Mouse (Mus musculus): ENCODE results near the gene Rmnd5b. TPM values are rescaled to one million over a fixed set of nuclear protein-coding genes. Genes with fewer than 3 reads are reported as not detected.
"Not testable (repeated sequence)": the region's sequence is repeated elsewhere in the genome, so short reads cannot be mapped to it uniquely, and the experiment has no call there.

Rmnd5b gene
- total RNA-seq, 2 experiments from 2014 or later: 59.9 to 60.3 TPM

DNA sequence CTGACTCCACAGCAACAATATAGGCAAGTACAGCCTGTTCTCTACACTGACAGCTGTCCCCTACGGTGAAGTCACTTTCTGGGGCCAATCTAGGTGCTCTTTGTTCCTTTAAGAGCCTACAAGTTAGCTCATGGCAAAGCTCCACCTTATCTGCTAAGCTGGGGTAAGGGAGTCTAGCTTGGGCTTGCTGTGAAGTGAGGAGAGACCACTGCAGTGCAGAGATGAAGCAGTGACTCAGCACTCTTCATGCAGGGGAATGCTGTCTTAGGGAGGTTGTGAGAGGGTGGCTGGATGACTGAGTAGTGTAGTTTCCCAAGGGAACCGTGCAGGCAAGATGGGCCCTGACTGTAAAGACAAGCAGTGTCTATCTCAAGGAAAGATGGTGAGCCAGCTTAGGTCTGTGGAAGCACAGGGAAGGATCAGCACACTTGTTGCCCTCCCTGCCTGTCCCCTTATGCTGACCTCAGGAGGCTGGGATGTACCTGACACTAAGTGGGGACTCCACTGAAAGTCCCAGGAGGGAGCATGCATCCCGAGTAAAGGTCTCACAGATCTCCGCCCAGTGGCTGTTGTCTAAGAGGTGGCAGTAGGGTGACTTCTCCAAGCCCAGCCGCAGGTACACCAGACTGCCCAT is 10.4 kb downstream of the Rmnd5b start:
- no peak for DNase-seq (ENCODE audit: low spot score in 2 of 2)

- peak; percentile 76 to 85 for DNase-seq (ENCODE audit: low spot score in 2 of 2)
Observed at GRCm38 (mm10) chr11:51622971-51623491, 12.7 kb downstream of the Rmnd5b start.

DNA sequence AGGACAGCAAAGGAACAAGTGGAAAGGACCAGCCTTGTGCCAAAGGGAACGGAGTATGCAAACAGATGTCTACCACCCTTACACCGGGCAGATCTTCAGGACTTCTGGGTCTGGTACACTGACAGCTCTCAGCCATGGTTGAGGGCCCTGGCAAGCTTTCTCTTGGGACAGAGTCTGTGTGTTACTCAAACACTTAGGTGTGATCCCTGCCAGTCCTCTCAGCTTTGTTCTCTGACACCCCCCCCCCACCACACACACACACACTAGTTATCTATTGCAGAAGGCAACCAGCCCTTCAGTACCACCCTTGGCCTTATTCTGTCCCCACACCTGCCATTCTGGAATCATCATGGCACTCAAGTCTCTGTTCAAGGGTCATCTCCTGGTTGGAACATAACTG is 13.9 kb downstream of the Rmnd5b start:
- DNase-seq (ENCODE audit: low spot score in 2 of 2): no peak

DNA sequence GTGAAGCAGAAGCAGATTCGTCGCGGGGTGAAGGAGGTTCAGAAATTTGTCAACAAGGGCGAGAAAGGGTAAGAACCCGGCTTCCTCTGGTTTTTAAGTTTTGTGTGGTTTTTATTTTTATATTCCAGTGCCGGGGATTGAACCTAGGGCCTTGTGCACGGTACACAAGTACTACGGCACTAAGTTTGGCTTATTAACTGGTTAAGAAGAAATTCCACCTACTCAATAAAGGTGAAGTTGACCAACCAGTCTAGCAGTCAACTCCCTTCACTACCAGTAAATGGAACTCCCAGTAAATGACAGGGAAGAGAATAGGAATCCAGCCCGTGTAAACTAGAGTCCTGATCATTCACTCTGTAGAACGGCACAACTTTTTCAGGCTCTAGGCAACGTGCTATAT is 15.6 kb downstream of the Rmnd5b start:
- DNase-seq (ENCODE audit: low spot score in 2 of 2): no peak

DNA sequence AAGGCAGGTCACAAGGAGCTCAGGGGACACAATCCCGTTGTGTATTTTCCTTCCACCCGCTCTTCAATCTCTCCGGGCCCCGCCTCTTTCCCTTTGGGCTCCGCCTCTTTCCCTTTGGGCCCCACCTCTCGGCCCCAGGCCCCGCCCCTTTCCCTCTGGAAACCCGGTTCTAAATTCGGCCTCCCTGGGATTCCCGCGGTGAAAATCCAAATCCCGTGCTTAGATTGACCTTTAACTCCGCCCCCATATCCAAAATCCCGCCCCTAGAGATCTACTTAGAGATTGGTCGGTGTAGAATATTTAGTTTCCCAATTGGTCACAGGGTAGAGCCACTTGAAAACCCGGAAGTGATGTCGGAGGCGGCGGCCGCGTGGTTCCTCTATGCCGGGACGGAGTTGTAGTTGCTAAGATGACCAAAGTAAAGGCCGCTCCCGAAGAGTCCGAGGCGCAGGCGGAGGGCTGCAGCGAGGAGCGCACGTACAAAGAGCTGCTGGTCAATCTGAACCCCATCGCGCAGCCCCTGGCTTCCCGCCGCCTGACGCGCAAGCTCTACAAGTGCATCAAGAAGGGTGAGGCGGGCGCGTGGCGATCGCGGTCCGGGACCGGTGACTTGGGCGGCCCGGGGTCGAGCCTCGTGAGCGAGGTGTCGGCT is 16.2 kb downstream of the Rmnd5b start, which contains the start of gene Nhp2:
Nhp2 (plus strand) TSS at position 327 of the 652 bp plus-strand sequence.
- DNase-seq (ENCODE audit: low spot score in 2 of 2): peak; percentile 82 to 87

DNA sequence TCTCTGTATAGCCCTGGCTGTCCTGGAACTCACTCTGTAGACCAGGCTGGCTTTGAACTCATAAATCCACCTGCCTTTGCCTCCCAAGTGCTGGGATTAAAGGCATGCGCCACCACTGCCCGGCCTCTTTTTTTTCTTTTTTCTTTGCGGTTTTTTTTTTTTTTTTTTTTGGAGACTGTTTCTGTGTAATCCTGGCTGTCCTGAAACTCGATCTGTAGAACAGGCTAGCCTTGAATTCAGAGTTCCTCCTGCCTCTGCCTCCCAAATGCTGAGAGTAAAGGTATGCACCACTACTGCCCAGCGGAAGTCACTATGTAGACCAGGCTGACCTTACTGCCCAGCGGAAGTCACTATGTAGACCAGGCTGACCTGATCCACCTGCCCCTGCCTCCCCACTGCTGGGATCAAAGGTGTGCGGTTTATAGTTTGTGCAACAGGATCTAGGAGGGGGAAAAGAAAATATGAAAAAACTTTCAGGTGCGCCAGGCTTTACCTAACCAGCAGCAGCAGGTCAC is 16.7 kb downstream of the Rmnd5b start:
- DNase-seq (ENCODE audit: low spot score in 2 of 2): no peak

- DNase-seq (ENCODE audit: low spot score in 2 of 2): peak; percentile 71 to 79
Observed at GRCm38 (mm10) chr11:51617693-51618092, 18.0 kb downstream of the Rmnd5b start.

- DNase-seq (ENCODE audit: low spot score in 2 of 2): not testable (repeated sequence)
Observed at GRCm38 (mm10) chr11:51616113-51616512, 19.6 kb downstream of the Rmnd5b start.

DNA sequence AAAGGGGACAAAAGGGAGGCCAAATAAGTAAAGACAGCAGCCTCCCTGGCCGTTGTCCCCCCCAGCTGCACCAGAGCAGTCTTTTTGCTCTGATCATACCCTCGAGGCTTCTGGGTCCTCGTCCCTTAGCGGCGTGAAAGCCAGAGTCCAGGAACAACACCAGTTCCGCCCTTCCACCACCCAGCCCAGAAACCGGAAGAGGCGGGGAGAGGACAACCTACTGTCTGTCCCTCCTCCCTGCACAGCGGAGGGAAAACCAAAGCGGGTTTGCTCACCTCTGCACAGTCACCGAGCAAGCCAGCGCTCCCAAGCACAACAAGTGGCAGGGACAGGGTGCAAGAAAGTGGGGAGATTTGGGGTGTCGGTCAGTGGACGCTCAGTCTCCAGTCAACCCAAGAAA is 20.1 kb downstream of the Rmnd5b start:
- DNase-seq (ENCODE audit: low spot score in 2 of 2): peak; percentile 36 to 40

DNA sequence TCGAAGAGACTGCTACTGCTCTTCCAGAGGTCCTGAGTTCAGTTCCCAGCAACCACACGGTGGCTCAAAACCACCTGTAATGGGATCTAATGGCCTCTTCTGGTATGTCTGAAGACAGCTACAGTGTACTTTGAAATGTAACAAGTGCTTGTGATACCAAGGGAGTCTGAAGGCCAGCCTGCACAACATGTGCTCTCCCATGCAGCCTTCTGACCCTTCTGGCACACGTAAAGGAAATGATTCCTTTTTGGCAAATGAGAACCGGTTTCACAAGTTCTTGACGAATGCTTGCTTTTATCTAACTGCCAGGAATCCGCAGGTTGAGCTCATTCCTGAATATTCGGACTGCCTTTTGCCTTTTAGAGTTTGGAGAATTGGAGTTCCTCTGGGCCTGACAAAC is 20.6 kb downstream of the Rmnd5b start:
- no peak for DNase-seq (ENCODE audit: low spot score in 2 of 2)

- no peak for DNase-seq (ENCODE audit: low spot score in 2 of 2)
Observed at GRCm38 (mm10) chr11:51614256-51614655, 21.4 kb downstream of the Rmnd5b start.

GRCm38 (mm10) chr11:51609940-51610339 is 25.8 kb downstream of the Rmnd5b start:
- DNase-seq (ENCODE audit: low spot score in 2 of 2): not testable (repeated sequence)

DNA sequence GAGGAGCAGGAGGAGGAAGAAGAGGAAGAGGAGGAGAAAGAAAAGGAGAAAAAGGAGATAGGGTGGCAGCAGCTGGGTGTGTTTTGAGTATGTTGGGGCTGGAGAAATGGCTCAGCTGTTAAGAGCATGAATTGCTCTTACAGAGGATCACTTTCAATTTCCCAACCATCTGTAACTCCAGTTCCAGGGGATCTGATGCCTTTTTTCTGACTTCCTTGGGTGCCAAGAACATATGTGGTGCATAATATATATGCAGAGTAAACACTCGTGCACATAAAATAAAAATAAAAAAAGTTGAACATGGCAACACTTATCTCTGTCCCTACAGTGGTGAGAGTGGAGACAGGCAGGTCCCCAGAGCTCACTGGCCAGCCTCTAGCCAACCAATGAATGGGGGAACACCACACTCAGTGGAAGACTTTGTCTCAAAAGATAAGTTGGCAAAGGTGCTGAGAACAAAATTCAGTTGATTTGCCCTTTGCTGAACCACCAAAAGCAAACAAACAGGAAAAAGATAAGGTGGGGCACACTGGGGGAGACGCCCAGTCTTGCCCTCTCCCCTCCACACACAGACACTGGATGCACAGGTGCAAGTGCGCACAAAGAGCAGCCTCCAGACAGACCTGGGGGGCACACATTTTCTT is 26.3 kb downstream of the Rmnd5b start:
- no peak for DNase-seq (ENCODE audit: low spot score in 2 of 2)

DNA sequence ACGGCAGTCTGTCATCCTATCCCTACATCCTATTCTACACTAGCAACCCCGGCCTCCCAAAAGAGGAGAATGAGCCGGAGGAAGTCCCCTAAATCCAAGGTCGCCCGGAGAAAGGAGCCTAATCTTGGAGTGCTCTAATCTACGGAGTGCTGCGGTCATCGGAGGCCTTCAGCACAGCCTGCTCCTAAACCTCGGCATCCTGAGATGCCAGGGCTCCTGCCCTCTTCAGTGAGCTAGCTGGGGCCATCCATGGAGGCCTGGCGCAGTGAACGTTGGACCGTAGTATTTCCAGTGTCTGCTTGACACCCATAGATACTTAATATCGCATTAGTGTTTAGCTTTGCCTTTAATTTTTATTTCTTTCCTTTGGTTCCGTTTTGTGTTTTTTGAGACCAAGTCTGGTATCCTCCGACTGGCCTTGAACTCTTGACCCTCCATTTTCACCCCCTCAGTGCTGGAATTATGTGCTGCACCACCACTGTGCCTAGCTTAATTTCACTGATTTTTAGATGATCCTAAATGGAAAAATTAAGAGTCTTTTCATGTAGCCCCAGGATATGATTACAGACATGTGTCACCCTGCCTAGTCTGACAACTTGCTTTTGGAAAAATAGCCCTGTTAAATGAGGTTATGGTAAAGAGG is 28.5 kb downstream of the Rmnd5b start:
- DNase-seq (ENCODE audit: low spot score in 2 of 2): no peak

- peak; percentile 97 to 98 for DNase-seq (ENCODE audit: low spot score in 2 of 2)
Observed at GRCm38 (mm10) chr11:51606447-51607095, 29.1 kb downstream of the Rmnd5b start, which contains the start of gene Hnrnpab. Hnrnpab (minus strand) TSS chr11:51606847.

GRCm38 (mm10) chr11:51605602-51606446 is 29.9 kb downstream of the Rmnd5b start:
- peak; percentile 70 to 78 for DNase-seq (ENCODE audit: low spot score in 2 of 2)

DNA sequence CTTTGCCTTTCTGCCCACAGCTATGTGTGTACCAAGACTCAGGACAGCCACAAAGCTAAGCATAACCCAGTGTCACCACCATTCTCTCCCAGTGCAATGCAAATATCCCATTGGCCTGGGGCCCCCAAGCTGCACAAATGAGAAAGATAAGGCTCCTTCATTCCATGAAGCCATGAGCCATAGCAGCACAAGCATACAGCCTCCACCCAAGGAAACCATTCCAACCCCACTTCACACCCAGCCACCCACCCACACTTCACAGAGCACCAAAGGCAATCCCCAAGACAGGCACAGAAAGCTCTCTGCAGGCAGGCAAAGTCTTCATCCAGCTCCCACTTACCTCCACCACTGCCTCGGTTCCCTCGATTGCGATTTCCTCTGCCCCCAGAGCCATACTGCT is 33.4 kb downstream of the Rmnd5b start:
- peak in 1 of 2 experiments; percentile 28 for DNase-seq (ENCODE audit: low spot score in 2 of 2)

DNA sequence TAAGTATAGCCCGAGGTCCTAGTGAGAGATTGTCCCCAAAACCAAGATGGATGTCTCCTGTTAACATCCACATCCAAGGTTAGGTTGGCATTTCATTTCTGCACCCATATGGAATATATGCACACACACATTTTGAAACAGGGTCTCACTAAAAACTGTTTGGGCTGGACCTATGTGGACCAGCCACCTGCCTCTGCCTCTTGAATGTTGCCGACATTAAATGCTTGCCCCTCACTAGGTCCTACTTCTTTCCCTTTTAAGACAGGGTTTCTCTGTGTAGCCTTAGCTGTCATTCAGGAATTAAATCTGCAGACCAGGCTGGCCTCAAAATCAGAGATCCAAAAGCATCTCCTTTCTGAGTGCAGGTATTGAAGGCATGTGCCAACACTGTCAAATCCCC is 38.1 kb downstream of the Rmnd5b start:
- DNase-seq (ENCODE audit: low spot score in 2 of 2): no peak

DNA sequence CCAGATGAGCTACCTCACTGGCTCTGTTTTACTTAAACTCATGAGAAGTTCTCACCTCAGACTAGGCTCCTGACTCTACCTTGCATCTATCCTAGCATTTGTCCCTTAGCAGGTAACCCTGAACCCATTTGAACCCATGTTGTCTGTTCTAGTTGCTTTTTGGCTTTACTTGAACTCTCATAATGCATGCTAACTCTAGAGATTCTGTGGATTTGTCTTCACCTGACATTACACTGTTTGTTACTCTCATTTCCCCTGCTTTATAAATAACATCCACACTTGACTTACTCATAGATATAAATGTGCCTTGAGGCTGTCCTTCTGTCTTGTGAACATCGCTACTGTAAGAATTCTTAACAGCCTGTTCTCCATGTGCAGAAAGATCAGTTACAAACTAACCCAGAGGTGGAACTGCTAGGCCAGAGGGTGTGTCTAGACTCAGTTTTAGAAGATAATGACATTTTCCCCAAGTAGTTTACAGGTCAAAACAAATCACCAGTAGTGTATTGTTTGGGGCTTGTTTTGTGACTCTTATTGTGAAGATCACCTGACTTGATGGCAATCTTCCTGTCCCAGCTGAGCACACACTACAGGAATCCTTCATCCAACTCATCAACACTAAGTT is 40.1 kb downstream of the Rmnd5b start:
- DNase-seq (ENCODE audit: low spot score in 2 of 2): no peak

Measured in left cerebral cortex, adult 18-20 months (tissue).